Mouse (Mus musculus): Measurements from ENCODE around the gene Bcl2. TPM values are rescaled to one million over a fixed set of nuclear protein-coding genes. Genes with fewer than 3 reads are reported as not detected.

Gene Bcl2
- total RNA-seq, 1 experiment = 0.98 TPM

DNA sequence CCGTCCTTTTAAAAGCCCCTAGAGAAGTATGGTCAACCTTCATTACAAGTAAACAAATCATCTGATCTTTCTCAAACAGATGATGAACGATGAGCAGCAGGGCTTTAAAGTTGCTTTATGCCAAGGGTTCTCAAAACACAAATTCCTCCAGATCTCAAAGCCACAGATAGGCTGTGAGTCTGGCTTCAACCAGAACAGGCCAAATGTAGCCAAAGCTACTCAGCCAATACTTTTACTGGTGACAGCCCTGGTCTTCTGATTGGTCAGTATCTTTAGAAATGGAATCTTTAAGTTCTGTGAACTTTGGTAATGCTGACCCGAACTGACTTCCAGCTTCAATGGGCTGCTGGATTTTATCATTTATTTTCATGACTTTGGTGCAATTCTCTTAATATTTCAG, 10.9 kb downstream of the Bcl2 start:
- TF ChIP-seq ZC3H11A (IDR thresholded peaks at IDR 0.05; ENCODE audit: borderline replicate concordance, low read depth, low read length) = no peak
- no peak for TF ChIP-seq ZNF384 (IDR thresholded peaks at IDR 0.05; ENCODE audit: low read depth, low read length)
- no peak for TF ChIP-seq MAFK (IDR thresholded peaks at IDR 0.05; ENCODE audit: insufficient read depth, low read depth, low read length)
- no peak for TF ChIP-seq CHD2 (IDR thresholded peaks at IDR 0.05; ENCODE audit: low read depth, low read length)
- no peak for TF ChIP-seq HCFC1 (IDR thresholded peaks at IDR 0.05; ENCODE audit: borderline replicate concordance, insufficient read depth, low read length)
- no peak for DNase-seq (ENCODE audit: low read depth, low spot score)
- Histone ChIP-seq H3K9me3 (ENCODE audit: control insufficient read depth, insufficient read depth, low read depth, low read length) (no peaks in the 10 kb centered on the region), H3K27ac (ENCODE audit: insufficient read depth, low read depth, low read length, poor library complexity, severe bottlenecking) (no peak overlapping the region), H3K9ac (ENCODE audit: insufficient read depth, low read depth, low read length, poor library complexity, severe bottlenecking) (no peak overlapping the region), H3K4me1 (ENCODE audit: control insufficient read depth in 2 of 2, insufficient read depth in 2 of 2, low read length in 2 of 2, poor library complexity in 1 of 2) (no peaks in the 10 kb centered on the region), H3K4me3 (ENCODE audit: insufficient read depth in 1 of 2, low read depth in 1 of 2, low read length in 2 of 2, poor library complexity in 1 of 2, severe bottlenecking in 1 of 2) (no peak overlapping the region), H3K36me3 (ENCODE audit: control insufficient read depth, insufficient read depth, low read length, poor library complexity, severe bottlenecking) (no peaks in the 10 kb centered on the region)
- in situ Hi-C loops (cut with MboI; ENCODE audit: low sequenced_read_pairs in 2 of 2, unreplicated experiment in 2 of 2) = loop anchor here in 1 of 2 experiments (10.0 kb wide), 1 partner anchor 278 kb away; no protein-coding TSS in a partner anchor

DNA sequence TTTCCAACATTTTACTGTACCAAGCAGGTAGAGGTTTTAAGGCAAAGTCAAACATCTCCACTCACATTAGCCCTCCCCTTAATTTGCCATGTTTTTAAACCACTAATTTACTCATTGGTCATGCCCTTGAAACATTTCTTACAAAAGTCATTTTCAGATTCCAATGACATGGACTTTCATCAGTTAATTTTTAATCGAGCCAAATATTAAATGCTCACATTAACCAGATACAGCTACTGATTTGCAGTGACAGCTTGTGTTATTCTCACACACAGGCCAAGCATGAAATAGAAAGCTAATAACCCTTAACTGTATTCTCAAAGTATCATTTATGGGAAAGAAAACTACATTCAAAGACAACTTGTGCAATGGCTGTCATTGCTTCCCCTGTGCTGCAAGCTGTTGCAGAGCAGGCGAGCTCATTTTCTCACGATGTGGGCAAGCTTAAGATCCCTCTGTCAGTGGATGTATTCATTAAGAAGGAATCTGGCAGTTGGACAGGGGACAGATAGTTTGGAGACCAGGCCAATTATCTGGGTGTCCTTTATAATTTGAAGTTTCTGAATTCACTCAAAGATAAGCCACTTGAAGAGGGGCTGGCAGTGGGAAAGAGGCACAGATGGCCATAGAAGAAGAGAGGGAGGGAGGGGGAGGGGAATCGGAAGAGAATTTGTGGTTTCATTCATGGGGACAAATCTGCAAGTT, 11.5 kb downstream of the Bcl2 start:
- H3K4me1 ChIP-seq (ENCODE audit: control insufficient read depth in 2 of 2, insufficient read depth in 2 of 2, low read length in 2 of 2, poor library complexity in 1 of 2) = no peaks in the 10 kb centered on the region
- H3K36me3 ChIP-seq (ENCODE audit: control insufficient read depth, insufficient read depth, low read length, poor library complexity, severe bottlenecking) = no peaks in the 10 kb centered on the region
- no peaks in the 10 kb centered on the region for H3K9me3 ChIP-seq (ENCODE audit: control insufficient read depth, insufficient read depth, low read depth, low read length)
- TF ChIP-seq MAFK (IDR thresholded peaks at IDR 0.05; ENCODE audit: insufficient read depth, low read depth, low read length) (no peak), ZC3H11A (IDR thresholded peaks at IDR 0.05; ENCODE audit: borderline replicate concordance, low read depth, low read length) (no peak), ZNF384 (IDR thresholded peaks at IDR 0.05; ENCODE audit: low read depth, low read length) (no peak), CHD2 (IDR thresholded peaks at IDR 0.05; ENCODE audit: low read depth, low read length) (no peak), HCFC1 (IDR thresholded peaks at IDR 0.05; ENCODE audit: borderline replicate concordance, insufficient read depth, low read length) (no peak)
- no peak overlapping the region for H3K4me3 ChIP-seq (ENCODE audit: insufficient read depth in 1 of 2, low read depth in 1 of 2, low read length in 2 of 2, poor library complexity in 1 of 2, severe bottlenecking in 1 of 2)
- H3K9ac ChIP-seq (ENCODE audit: insufficient read depth, low read depth, low read length, poor library complexity, severe bottlenecking) = no peak overlapping the region
- in situ Hi-C loops (cut with MboI; ENCODE audit: low sequenced_read_pairs in 2 of 2, unreplicated experiment in 2 of 2) = loop anchor here in 1 of 2 experiments (10.0 kb wide), 1 partner anchor 278 kb away; no protein-coding TSS in a partner anchor
- no peak overlapping the region for H3K27ac ChIP-seq (ENCODE audit: insufficient read depth, low read depth, low read length, poor library complexity, severe bottlenecking)
- no peak for DNase-seq (ENCODE audit: low read depth, low spot score)

DNA sequence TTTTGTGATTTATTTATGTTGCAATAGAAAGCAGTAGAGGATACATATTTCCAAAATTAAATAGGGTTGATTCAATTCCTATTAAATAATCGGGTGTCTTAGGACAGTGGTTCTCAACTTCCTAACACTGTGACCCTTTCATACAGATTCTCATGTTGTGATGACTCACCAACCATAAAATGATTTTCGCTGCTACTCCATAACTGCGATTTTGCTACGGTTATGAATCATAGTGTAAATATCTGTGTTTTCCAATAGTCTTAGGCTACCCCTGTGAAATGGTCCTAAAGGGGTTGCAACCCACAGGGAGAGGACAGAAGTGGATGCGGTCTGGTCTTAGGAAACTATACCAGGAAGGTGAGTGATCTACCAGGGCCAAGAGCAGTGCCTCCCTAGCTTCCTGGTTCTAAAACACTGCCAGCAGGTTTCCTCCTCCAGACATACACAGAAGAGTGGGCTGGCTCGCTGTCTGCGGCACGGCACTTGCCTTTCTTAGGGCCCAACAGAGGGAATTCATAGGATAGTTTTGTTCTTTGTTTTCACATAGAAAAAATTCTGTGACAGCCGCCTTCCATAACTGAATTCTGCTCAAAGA, 13.5 kb downstream of the Bcl2 start:
- H3K4me3 ChIP-seq (ENCODE audit: insufficient read depth in 1 of 2, low read depth in 1 of 2, low read length in 2 of 2, poor library complexity in 1 of 2, severe bottlenecking in 1 of 2) = no peak overlapping the region
- H3K9ac ChIP-seq (ENCODE audit: insufficient read depth, low read depth, low read length, poor library complexity, severe bottlenecking) = no peak overlapping the region
- in situ Hi-C loops (cut with MboI; ENCODE audit: low sequenced_read_pairs in 2 of 2, unreplicated experiment in 2 of 2) = loop anchor here in 1 of 2 experiments (10.0 kb wide), 1 partner anchor 276 kb away; no protein-coding TSS in a partner anchor
- TF ChIP-seq ZNF384 (IDR thresholded peaks at IDR 0.05; ENCODE audit: low read depth, low read length) (no peak), MAFK (IDR thresholded peaks at IDR 0.05; ENCODE audit: insufficient read depth, low read depth, low read length) (no peak), CHD2 (IDR thresholded peaks at IDR 0.05; ENCODE audit: low read depth, low read length) (no peak), HCFC1 (IDR thresholded peaks at IDR 0.05; ENCODE audit: borderline replicate concordance, insufficient read depth, low read length) (no peak), ZC3H11A (IDR thresholded peaks at IDR 0.05; ENCODE audit: borderline replicate concordance, low read depth, low read length) (no peak)
- H3K36me3 ChIP-seq (ENCODE audit: control insufficient read depth, insufficient read depth, low read length, poor library complexity, severe bottlenecking) = no peaks in the 10 kb centered on the region
- DNase-seq (ENCODE audit: low read depth, low spot score) = no peak
- no peaks in the 10 kb centered on the region for H3K9me3 ChIP-seq (ENCODE audit: control insufficient read depth, insufficient read depth, low read depth, low read length)
- H3K27ac ChIP-seq (ENCODE audit: insufficient read depth, low read depth, low read length, poor library complexity, severe bottlenecking) = no peak overlapping the region
- no peaks in the 10 kb centered on the region for H3K4me1 ChIP-seq (ENCODE audit: control insufficient read depth in 2 of 2, insufficient read depth in 2 of 2, low read length in 2 of 2, poor library complexity in 1 of 2)

DNA sequence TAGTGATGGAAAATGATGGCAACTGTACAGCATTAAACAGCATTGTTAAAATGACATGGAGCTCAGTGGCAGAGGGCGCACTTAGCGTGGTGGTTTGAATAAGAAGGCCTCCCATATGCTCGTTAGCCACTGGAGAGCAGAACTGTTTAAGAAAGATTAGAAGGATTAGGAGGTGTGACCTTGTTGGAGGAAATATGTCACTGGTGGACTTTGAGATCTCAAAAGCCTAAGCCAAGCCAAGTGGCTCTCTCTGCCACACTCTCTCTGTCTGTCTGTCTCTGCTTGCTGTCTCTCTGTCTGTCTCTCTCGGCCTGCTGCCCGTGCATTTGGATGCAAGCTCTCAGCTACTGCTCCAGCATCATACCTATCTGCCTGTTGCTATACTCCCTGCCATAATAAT, 17.6 kb downstream of the Bcl2 start:
- in situ Hi-C loops (cut with MboI; ENCODE audit: low sequenced_read_pairs in 2 of 2, unreplicated experiment in 2 of 2) = no loop called here
- H3K36me3 ChIP-seq (ENCODE audit: control insufficient read depth, insufficient read depth, low read length, poor library complexity, severe bottlenecking) = no peaks in the 10 kb centered on the region
- no peak for DNase-seq (ENCODE audit: low read depth, low spot score)
- no peak overlapping the region for H3K27ac ChIP-seq (ENCODE audit: insufficient read depth, low read depth, low read length, poor library complexity, severe bottlenecking)
- no peak for TF ChIP-seq CHD2 (IDR thresholded peaks at IDR 0.05; ENCODE audit: low read depth, low read length)
- TF ChIP-seq ZNF384 (IDR thresholded peaks at IDR 0.05; ENCODE audit: low read depth, low read length) = no peak
- no peak for TF ChIP-seq MAFK (IDR thresholded peaks at IDR 0.05; ENCODE audit: insufficient read depth, low read depth, low read length)
- no peak for TF ChIP-seq HCFC1 (IDR thresholded peaks at IDR 0.05; ENCODE audit: borderline replicate concordance, insufficient read depth, low read length)
- no peak for TF ChIP-seq ZC3H11A (IDR thresholded peaks at IDR 0.05; ENCODE audit: borderline replicate concordance, low read depth, low read length)
- H3K9ac ChIP-seq (ENCODE audit: insufficient read depth, low read depth, low read length, poor library complexity, severe bottlenecking) = no peak overlapping the region
- no peaks in the 10 kb centered on the region for H3K9me3 ChIP-seq (ENCODE audit: control insufficient read depth, insufficient read depth, low read depth, low read length)
- no peaks in the 10 kb centered on the region for H3K4me1 ChIP-seq (ENCODE audit: control insufficient read depth in 2 of 2, insufficient read depth in 2 of 2, low read length in 2 of 2, poor library complexity in 1 of 2)
- no peak overlapping the region for H3K4me3 ChIP-seq (ENCODE audit: insufficient read depth in 1 of 2, low read depth in 1 of 2, low read length in 2 of 2, poor library complexity in 1 of 2, severe bottlenecking in 1 of 2)
